Mouse (Mus musculus) C2C12 (cell line): Measurements from ENCODE around the gene Arf3. TPM values are rescaled to one million over a fixed set of nuclear protein-coding genes. Genes with fewer than 3 reads are reported as not detected.
A peak's percentile ranks its signal among the peaks of the same experiment; 100 is the strongest.

Source experiments
- H3K27me3 ChIP-seq: one replicate; pipeline ENCODE4 v1.6.1; 2011; ENCODE audit not compliant: control insufficient read depth, insufficient read depth, insufficient read length
- H3K36me3 ChIP-seq: one replicate; pipeline ENCODE4 v1.6.1; 2011; ENCODE audit not compliant: control insufficient read depth, insufficient read depth
- H3K4me3 ChIP-seq: one replicate; pipeline ENCODE4 v1.5.1; 2011; ENCODE audit warnings: mild to moderate bottlenecking, control low read depth; ENCODE audit not compliant: poor library complexity, insufficient read depth, severe bottlenecking
- H3K79me2 ChIP-seq: one replicate; pipeline ENCODE4 v1.6.1; 2011; ENCODE audit not compliant: control insufficient read depth, insufficient read depth
- H3K79me3 ChIP-seq: one replicate; pipeline ENCODE4 v1.6.1; 2011; ENCODE audit warnings: low read depth, control low read depth
- H3ac ChIP-seq: one replicate; pipeline ENCODE3; 2011; ENCODE audit warnings: low read depth; ENCODE audit not compliant: control insufficient read depth, insufficient read length
- CEBPB ChIP-seq: IDR thresholded peaks from one replicate; pipeline ENCODE4 v1.6.1; 2011; ENCODE audit warnings: low read depth, mild to moderate bottlenecking, control low read depth, moderate library complexity
- CTCF ChIP-seq: IDR thresholded peaks from one replicate; pipeline ENCODE4 v1.5.1; 2011; ENCODE audit not compliant: control insufficient read depth, insufficient read depth, insufficient read length
- FOSL1 ChIP-seq: IDR thresholded peaks from one replicate; pipeline ENCODE4 v1.8.0; 2011; ENCODE audit warnings: mild to moderate bottlenecking, low read length; ENCODE audit not compliant: poor library complexity, insufficient read depth, severe bottlenecking
- MAX ChIP-seq: IDR thresholded peaks from one replicate; pipeline ENCODE4 v1.6.1; 2011; ENCODE audit warnings: mild to moderate bottlenecking, control low read depth
- MYOD1 ChIP-seq: IDR thresholded peaks from one replicate; pipeline ENCODE4 v1.6.1; 2011; ENCODE audit warnings: low read depth; ENCODE audit not compliant: control insufficient read depth, insufficient read length
- MYOG ChIP-seq: IDR thresholded peaks from one replicate; pipeline ENCODE4 v1.6.1; 2011; ENCODE audit not compliant: control insufficient read depth, insufficient read length; ENCODE audit errors: extremely low read depth
- USF1 ChIP-seq: IDR thresholded peaks from one replicate; pipeline ENCODE4 v1.6.1; 2011; ENCODE audit warnings: low read depth, mild to moderate bottlenecking, control low read depth, moderate library complexity
- polyA plus RNA-seq: library from polyadenylated mRNA; unstranded; fragments of >200 nt; fragmentation: generic; extraction: Trizol; gene quantifications from one replicate; pipeline ENCODE4 v1.2.1, GENCODE M21; 2012; ENCODE audit warnings: missing spikeins

Gene Arf3
- polyA plus RNA-seq, 1 experiment, result 126 TPM

DNA sequence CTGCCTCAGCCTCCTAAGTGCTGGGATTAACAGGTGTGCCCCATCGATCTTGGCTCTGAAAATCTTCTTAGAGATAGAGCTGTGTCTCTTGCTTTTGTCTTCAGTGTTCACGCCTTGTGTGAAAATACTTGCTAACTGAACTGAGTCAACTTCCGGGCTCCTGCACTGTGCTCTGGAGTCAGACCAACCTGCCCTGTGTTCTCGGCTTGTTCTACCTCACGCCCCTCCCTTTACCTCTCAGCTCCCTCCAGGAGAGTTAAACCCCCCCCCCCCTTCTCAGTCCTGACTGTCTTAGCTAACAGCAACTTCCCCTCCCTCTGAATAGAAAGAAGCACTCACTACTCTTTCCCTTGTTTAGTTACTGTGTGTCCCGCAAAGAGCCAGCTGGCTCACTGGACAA, 32.2 kb downstream of the Arf3 start:
- TF ChIP-seq CEBPB, result no peak
- no peak for TF ChIP-seq FOSL1
- no peak for TF ChIP-seq MYOD1
- TF ChIP-seq USF1, result no peak
- TF ChIP-seq CTCF, result no peak
- no peak for TF ChIP-seq MYOG
- no peak for TF ChIP-seq MAX
- H3K4me3 ChIP-seq, result no peak overlapping the region
- no peaks in the 10 kb centered on the region for H3K27me3 ChIP-seq

DNA sequence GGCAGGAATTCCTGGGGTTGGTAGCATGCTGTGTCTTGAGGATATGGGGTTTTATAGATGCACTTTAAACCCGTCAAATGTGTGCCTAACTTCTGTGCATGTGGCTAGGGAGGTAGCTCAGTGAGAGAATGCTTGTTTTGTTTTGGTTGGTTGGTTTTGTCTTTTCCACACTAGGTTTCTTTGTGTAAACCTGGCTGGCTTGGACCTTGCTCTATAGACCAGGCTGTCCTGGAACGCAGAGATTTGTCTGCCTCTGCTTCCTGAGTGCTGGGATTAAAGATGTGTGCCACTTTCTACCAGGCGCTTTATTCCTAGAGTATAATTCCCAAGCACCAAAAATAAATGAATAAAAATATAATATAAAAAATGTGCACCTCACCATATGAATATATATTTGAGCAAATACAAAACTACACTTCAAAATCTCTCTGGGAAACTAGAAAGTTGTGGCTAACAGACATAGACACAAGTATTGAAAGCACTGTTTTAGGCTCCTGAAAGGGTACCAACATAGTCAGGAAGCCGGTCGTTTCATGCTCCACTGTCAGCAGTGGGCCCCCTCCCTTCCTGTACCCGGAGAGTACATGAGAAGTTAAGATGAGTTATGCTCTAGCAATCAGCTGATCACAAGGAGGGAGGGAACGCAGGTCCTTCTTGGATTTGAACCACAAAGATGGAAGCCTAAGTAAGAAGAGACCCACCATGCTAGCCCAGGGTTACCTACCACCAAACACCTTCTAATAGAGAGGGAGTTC, 33.0 kb downstream of the Arf3 start:
- Histone ChIP-seq H3ac (no peak overlapping the region), H3K36me3 (no peaks in the 10 kb centered on the region), H3K27me3 (no peaks in the 10 kb centered on the region), H3K4me3 (no peak overlapping the region), H3K79me3 (no peaks in the 10 kb centered on the region), H3K79me2 (no peaks in the 10 kb centered on the region)
- TF ChIP-seq MYOG, result no peak
- TF ChIP-seq CTCF, result no peak

More for the DNA sequence above, 32.2 kb downstream of the Arf3 start:
- Histone ChIP-seq H3K79me3 (no peaks in the 10 kb centered on the region), H3K36me3 (peaks cover 8% of the 10 kb centered on the region), H3K79me2 (no peaks in the 10 kb centered on the region), H3ac (no peak overlapping the region)

DNA sequence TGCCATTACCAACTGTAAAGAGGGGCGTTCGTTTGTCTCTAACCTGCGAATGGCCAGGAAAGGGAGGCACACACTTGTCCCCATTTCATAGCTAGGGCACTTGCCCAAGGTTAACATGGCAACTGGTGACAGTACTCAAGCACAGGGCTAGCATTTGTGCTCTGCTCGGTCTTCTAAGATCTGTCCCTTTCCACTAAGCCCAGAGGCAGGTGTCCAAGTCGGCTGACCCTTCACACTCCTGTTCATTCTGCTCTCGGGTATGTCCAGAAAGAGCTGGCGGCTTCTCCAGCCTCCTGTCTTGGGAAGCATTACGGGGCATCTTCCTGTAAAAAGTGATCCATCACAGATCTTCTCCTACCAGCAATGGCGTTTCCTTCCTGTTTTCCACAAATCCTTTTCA, 34.6 kb downstream of the Arf3 start:
- TF ChIP-seq FOSL1 (no peak), CEBPB (no peak), MAX (no peak), CTCF (no peak), USF1 (no peak), MYOD1 (no peak), MYOG (no peak)
- H3K4me3 ChIP-seq, result no peak overlapping the region

DNA sequence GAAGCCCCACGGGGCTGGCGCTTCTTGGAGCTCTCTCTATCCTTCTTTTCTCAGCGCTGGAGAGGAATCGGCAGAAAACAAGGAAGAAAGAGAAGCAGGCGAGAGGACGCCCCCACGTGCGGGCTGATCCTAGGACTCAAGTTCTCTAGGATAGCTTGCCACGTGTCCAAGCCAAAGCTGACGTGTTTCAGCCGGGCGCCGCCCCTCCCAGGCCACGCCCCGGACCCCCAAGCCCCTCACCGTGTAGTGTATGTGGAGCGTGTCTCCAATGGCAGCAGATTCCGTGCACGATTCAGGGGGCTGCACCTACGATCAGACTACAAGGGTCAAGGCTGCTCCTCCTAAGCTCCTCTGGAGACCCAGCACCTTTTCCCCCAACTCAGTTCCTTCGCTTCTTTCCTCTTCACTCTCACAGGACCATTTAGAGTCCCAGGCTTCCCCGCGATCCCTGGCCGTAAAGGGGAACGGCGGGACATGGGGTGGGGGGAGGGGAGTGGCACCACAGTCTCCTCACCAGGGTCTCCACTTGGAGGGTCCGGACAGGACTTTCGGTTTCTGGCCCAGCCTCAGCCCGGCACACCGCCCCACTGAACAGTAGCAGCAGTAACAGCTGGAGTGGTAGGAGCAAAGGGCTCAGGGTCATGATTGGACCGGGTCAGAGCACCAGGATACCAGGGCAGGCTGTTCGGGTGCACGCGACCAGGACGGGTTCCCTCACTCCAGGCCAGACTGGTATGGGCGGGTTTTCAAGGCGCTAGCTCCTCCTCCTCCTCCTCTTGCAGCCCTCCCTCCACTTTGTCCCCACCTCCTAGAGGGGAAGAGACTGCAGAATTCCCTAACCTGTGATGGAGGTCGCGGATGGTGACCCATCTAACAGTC, 35.3 kb downstream of the Arf3 start, which contains the start of gene Fkbp11:
TSS of gene Fkbp11 (minus strand) at position 756 of the 879 bp plus-strand sequence.
- Histone ChIP-seq H3ac (peak within 1 kb of the TSS; percentile 66), H3K27me3 (no peaks in the 10 kb centered on the region), H3K4me3 (peak within 1 kb of the TSS; percentile 55), H3K36me3 (no peaks in the 10 kb centered on the region), H3K79me3 (no peaks in the 10 kb centered on the region), H3K79me2 (no peaks in the 10 kb centered on the region)
- TF ChIP-seq MAX (peak; percentile 96), MYOD1 (no peak), FOSL1 (no peak), CTCF (no peak), USF1 (peak; percentile 87), MYOG (no peak)

More for the DNA sequence above, 34.6 kb downstream of the Arf3 start:
- Histone ChIP-seq H3K36me3 (no peaks in the 10 kb centered on the region), H3K79me2 (no peaks in the 10 kb centered on the region), H3K27me3 (no peaks in the 10 kb centered on the region), H3ac (no peak overlapping the region), H3K79me3 (no peaks in the 10 kb centered on the region)

DNA sequence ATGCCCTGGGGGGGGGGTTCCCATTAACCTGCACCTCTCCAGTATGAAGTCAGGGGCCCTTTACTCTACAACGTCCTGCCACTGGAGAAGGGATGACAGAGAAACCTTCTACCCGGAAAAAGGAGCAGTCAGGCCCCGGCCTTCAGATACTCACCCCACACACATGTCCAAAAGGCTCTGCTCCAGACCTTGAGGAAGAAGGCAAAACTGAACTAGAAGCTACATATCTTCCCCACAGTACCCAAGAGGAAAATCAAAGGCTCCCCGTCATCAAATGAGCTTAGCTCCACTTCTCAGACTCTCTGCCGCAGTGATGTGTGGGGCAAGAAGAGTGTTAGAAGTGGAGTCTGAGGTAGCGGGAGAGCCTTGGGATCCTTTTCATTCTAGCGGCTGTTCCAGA, 36.3 kb downstream of the Arf3 start:
- no peaks in the 10 kb centered on the region for H3K27me3 ChIP-seq
- H3K4me3 ChIP-seq, result peak overlapping the region; percentile 55
- no peaks in the 10 kb centered on the region for H3K79me2 ChIP-seq
- H3K79me3 ChIP-seq, result no peaks in the 10 kb centered on the region
- H3K36me3 ChIP-seq, result no peaks in the 10 kb centered on the region
- peak overlapping the region; percentile 66 for H3ac ChIP-seq
- TF ChIP-seq FOSL1 (no peak), MYOG (no peak), USF1 (no peak), CTCF (no peak), MAX (no peak), CEBPB (no peak), MYOD1 (no peak)
